Mouse (Mus musculus) CH12.LX (cell line): Measurements from ENCODE around the gene Azi2. TPM values are rescaled to one million over a fixed set of nuclear protein-coding genes. Genes with fewer than 3 reads are reported as not detected.

Experiments used
- DNase-seq: peaks from one replicate; pipeline ENCODE4 v3.0.0-alpha.2; 2013; ENCODE audit errors: extremely low read depth
- H3K27ac ChIP-seq: 2 replicates; pipeline ENCODE4 v1.5.1; 2012; ENCODE audit warnings: low read depth, mild to moderate bottlenecking, control low read depth, moderate library complexity; ENCODE audit not compliant: insufficient read depth
- H3K27me3 ChIP-seq: replicated peaks from 2 replicates; pipeline ENCODE3; 2012; ENCODE audit warnings: inconsistent platforms
- H3K36me3 ChIP-seq, 2 experiments: replicated peaks in 1 of 2; 2 replicates each; pipeline versions ENCODE3 to v1.6.1; 2012; ENCODE audit warnings: inconsistent platforms in 1 of 2, low read length in 1 of 2, mild to moderate bottlenecking in 1 of 2, mixed read lengths in 1 of 2, moderate library complexity in 1 of 2; ENCODE audit not compliant: control insufficient read depth in 1 of 2, insufficient read depth in 1 of 2
- H3K4me1 ChIP-seq, 2 experiments: 2 replicates each; pipeline ENCODE4 v1.6.1; 2012; ENCODE audit warnings: inconsistent platforms in 1 of 2, moderate library complexity in 1 of 2; ENCODE audit not compliant: insufficient read depth in 2 of 2, control insufficient read depth in 1 of 2
- H3K4me2 ChIP-seq: 2 replicates; pipeline ENCODE4 v1.6.1; 2012; ENCODE audit warnings: low read depth, mild to moderate bottlenecking, control low read depth; ENCODE audit not compliant: poor library complexity, insufficient read depth, severe bottlenecking
- H3K4me3 ChIP-seq, 3 experiments: fragments of 150-350 bp in 1 of 3; sonication (generic) in 1 of 3; replicated peaks in 1 of 3; 2 replicates each; pipeline versions ENCODE3 to v1.5.1; 2011 to 2012; ENCODE audit warnings: low read depth in 2 of 3, low read length in 2 of 3, mild to moderate bottlenecking in 2 of 3, moderate library complexity in 2 of 3, control low read depth in 1 of 3, improper control_type of control experiment in 1 of 3, inconsistent platforms in 1 of 3, mixed read lengths in 1 of 3; ENCODE audit not compliant: poor library complexity in 1 of 3
- H3K79me2 ChIP-seq: replicated peaks from 2 replicates; pipeline ENCODE4 v1.6.1; 2012; ENCODE audit warnings: mild to moderate bottlenecking, moderate library complexity; ENCODE audit not compliant: control insufficient read depth, poor library complexity, insufficient read depth, severe bottlenecking; ENCODE audit errors: extremely low read depth
- H3K9ac ChIP-seq: 2 replicates; pipeline ENCODE4 v1.6.1; 2012; ENCODE audit warnings: low read depth, mild to moderate bottlenecking, control low read depth, moderate library complexity; ENCODE audit not compliant: insufficient read depth
- H3K9me3 ChIP-seq: replicated peaks from 2 replicates; pipeline ENCODE3; 2012; ENCODE audit warnings: low read length, inconsistent platforms, mixed read lengths
- BHLHE40 ChIP-seq: IDR thresholded peaks from 2 replicates; pipeline ENCODE4 v1.6.1; 2011; ENCODE audit warnings: mild to moderate bottlenecking, low read depth, low read length, improper control_type of control experiment
- CHD2 ChIP-seq: IDR thresholded peaks from 2 replicates; pipeline ENCODE4 v1.6.1; 2011; ENCODE audit warnings: low read length, improper control_type of control experiment
- E2F4 ChIP-seq: IDR thresholded peaks from 2 replicates; pipeline ENCODE4 v1.6.1; 2011; ENCODE audit warnings: low read depth, low read length, improper control_type of control experiment; ENCODE audit not compliant: insufficient replicate concordance
- ETS1 ChIP-seq: conservative IDR thresholded peaks from 2 replicates; pipeline ENCODE4 v1.6.1; 2012; ENCODE audit warnings: low read depth, mild to moderate bottlenecking, inconsistent platforms, low read length, improper control_type of control experiment, moderate library complexity
- JUND ChIP-seq: conservative IDR thresholded peaks from 2 replicates; pipeline ENCODE4 v1.6.1; 2011; ENCODE audit warnings: low read depth, low read length, improper control_type of control experiment
- MAZ ChIP-seq: IDR thresholded peaks from 2 replicates; pipeline ENCODE4 v1.6.1; 2012; ENCODE audit warnings: low read depth, mild to moderate bottlenecking, inconsistent platforms, low read length, improper control_type of control experiment, moderate library complexity
- MYC ChIP-seq: IDR thresholded peaks from 2 replicates; pipeline ENCODE4 v1.6.1; 2011; ENCODE audit warnings: low read depth, mild to moderate bottlenecking, improper control_type of control experiment, low read length
- PAX5 ChIP-seq: IDR thresholded peaks from 2 replicates; pipeline ENCODE4 v1.6.1; 2012; ENCODE audit warnings: low read length, inconsistent platforms, mixed read lengths
- RAD21 ChIP-seq: IDR thresholded peaks from 2 replicates; pipeline ENCODE4 v1.6.1; 2011; ENCODE audit warnings: low read depth, mild to moderate bottlenecking, low read length, improper control_type of control experiment, moderate library complexity
- TBP ChIP-seq: conservative IDR thresholded peaks from 2 replicates; pipeline ENCODE4 v1.6.1; 2011; ENCODE audit warnings: low read depth, low read length, improper control_type of control experiment
- TCF12 ChIP-seq: IDR thresholded peaks from 2 replicates; pipeline ENCODE4 v1.6.1; 2014; ENCODE audit warnings: low read depth, mild to moderate bottlenecking, inconsistent platforms, low read length, improper control_type of control experiment
- UBTF ChIP-seq: IDR thresholded peaks from 2 replicates; pipeline ENCODE4 v1.6.1; 2012; ENCODE audit warnings: low read depth, mild to moderate bottlenecking, inconsistent platforms, low read length, improper control_type of control experiment, moderate library complexity
- dilution Hi-C: fragments of 300-500 bp; cut with MboI; formaldehyde crosslinking; loops from 2 replicates; pipeline ENCODE4 v1.14.3; 2020; ENCODE audit warnings: low sequenced_read_pairs; ENCODE audit not compliant: extremely low pct_unique_long_range_greater_than_20kb, extremely low pct_ligation_motif_present
- in situ Hi-C: fragments of 300-500 bp; cut with MboI; formaldehyde crosslinking; loops from 3 replicates; pipeline ENCODE4 v1.14.3; 2019; ENCODE audit warnings: low sequenced_read_pairs, low pct_ligation_motif_present, low pct_unique_long_range_greater_than_20kb, mixed read lengths
- polyA plus RNA-seq: library from polyadenylated mRNA; unstranded; fragments of >175 nt; gene quantifications from 2 replicates; pipeline ENCODE4 v1.2.1, GENCODE M21; 2012; ENCODE audit warnings: low read depth; ENCODE audit not compliant: insufficient read length
- total RNA-seq, 2 experiments: library from RNA; depleted of rRNA; stranded (reverse); fragments of 300-350 nt in 1 of 2; fragments of >200 nt in 1 of 2; gene quantifications; 2 replicates each; pipeline ENCODE4 v1.2.3; 2012 to 2014

Azi2 gene
- total and polyA plus RNA-seq, 3 experiments, result 25.4 to 52.6 (median 32.6) TPM

DNA sequence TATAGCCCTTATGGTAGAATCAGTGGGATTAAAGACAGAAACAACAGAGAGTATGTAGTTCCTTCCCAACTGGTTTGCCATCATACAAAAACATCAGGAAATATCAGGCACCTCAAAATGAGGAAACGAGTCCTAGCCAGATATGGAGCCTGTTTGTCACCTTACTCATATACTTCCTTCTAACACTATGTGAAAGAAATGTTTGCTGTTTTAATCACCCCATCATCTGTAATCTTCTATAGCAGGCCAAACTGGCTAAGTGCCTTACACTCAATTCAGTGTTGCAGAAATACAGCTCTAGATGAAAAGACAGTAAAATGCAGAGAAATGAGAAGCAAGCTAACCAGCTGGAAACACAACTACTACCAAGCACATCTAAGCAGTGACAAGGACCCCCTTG, 10.0 kb upstream of the Azi2 start:
- in situ Hi-C loops (no loop called here), dilution Hi-C loops (no loop called here)
- 0 out of 4 replicates have a peak, but pooled peaks cover 0 to 2% of the 10 kb centered on the region in 2 experiments for H3K4me1 ChIP-seq
- no peaks in the 10 kb centered on the region for H3K79me2 ChIP-seq
- no peak overlapping the region for H3K4me2 ChIP-seq
- DNase-seq, result no peak
- H3K27me3 ChIP-seq, result no peaks in the 10 kb centered on the region
- no peak for TF ChIP-seq BHLHE40
- no peak for TF ChIP-seq ETS1
- TF ChIP-seq MYC, result no peak
- TF ChIP-seq TBP, result no peak
- TF ChIP-seq CHD2, result no peak
- no peak for TF ChIP-seq MAZ
- no peak for TF ChIP-seq RAD21
- no peak for TF ChIP-seq TCF12
- H3K27ac ChIP-seq, result no peak overlapping the region
- H3K36me3 ChIP-seq, result no peaks in the 10 kb centered on the region
- no peaks in the 10 kb centered on the region for H3K9me3 ChIP-seq
- no peak overlapping the region for H3K4me3 ChIP-seq
- no peak overlapping the region for H3K9ac ChIP-seq

DNA sequence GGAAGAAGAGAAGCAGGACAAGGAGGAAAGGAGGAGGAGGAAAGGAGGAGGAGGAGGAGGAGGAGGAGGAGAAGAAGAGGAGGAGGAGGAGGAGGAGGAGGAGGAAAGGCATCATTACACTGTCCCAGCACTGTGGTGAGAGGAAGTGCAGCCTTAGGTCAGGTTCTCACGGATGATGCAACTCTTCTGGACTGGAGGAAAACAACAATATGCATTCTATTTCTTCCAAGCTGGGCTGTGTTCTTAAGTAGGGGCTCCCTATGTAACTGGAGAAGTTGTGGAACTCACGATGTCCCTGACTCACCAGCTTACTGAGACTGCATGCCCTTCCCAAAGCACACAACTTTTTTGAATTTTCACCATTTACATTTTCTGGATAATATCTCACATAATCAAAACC, 8.6 kb upstream of the Azi2 start:
- Histone ChIP-seq H3K9me3 (no peaks in the 10 kb centered on the region), H3K9ac (no peak overlapping the region), H3K4me3 (no peak overlapping the region), H3K4me1 (0 out of 4 replicates have a peak, but pooled peaks cover 0 to 2% of the 10 kb centered on the region in 2 experiments), H3K79me2 (no peaks in the 10 kb centered on the region), H3K36me3 (no peaks in the 10 kb centered on the region), H3K27ac (no peak overlapping the region), H3K27me3 (no peaks in the 10 kb centered on the region), H3K4me2 (no peak overlapping the region)
- dilution Hi-C loops (no loop called here), in situ Hi-C loops (no loop called here)
- no peak for DNase-seq
- TF ChIP-seq E2F4, result no peak
- no peak for TF ChIP-seq JUND
- TF ChIP-seq PAX5, result no peak
- no peak for TF ChIP-seq MAZ

DNA sequence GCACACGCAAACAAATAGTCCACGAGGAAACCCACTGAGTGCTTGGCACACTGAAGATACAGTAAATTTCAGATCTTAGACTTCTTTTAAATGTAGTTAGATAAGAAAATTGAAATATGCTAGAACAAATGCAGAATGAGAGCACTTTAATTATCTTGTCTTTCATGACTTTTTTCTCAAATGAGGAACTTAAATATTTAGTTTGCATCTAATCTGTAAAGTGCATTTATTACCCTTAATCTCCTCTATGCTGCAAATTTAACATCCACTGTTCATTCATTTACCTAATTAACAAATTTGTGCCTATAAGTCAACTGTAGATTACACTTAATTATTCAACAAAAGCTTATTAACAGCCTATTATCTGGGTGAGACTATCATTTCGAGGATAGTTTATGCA, 5.3 kb upstream of the Azi2 start:
- Histone ChIP-seq H3K27me3 (no peaks in the 10 kb centered on the region), H3K9me3 (no peaks in the 10 kb centered on the region), H3K27ac (no peak overlapping the region), H3K4me2 (no peak overlapping the region), H3K4me1 (0 out of 4 replicates have a peak, but pooled peaks cover 0 to 2% of the 10 kb centered on the region in 2 experiments), H3K79me2 (no peaks in the 10 kb centered on the region), H3K36me3 (no peaks in the 10 kb centered on the region), H3K4me3 (no peak overlapping the region), H3K9ac (no peak overlapping the region)
- TF ChIP-seq UBTF, result no peak
- in situ Hi-C loops (no loop called here), dilution Hi-C loops (no loop called here)
- no peak for DNase-seq
